Mouse (Mus musculus) neural tube, embryonic 14.5 days (tissue): ENCODE results near the gene Homer1. TPM values are rescaled to one million over a fixed set of nuclear protein-coding genes. Genes with fewer than 3 reads are reported as not detected.
A peak's percentile ranks its signal among the peaks of the same experiment; 100 is the strongest.

Source experiments
- ATAC-seq: fragments of 200-750 bp; cut with Nextera tagmentation; 2 replicates; pipeline ENCODE4 v1.8.0; 2017; ENCODE audit warnings: low read depth, mild to moderate bottlenecking, moderate TSS enrichment, moderate library complexity
- H3K27ac ChIP-seq: fragments of 300-500 bp; sonication (generic); 2 replicates; pipeline ENCODE4 v1.5.1; 2014; ENCODE audit warnings: low read depth, mild to moderate bottlenecking, control low read depth, low read length, moderate library complexity, mixed read lengths
- H3K27me3 ChIP-seq: fragments of 300-500 bp; sonication (generic); 2 replicates; pipeline ENCODE4 v1.6.1; 2014; ENCODE audit warnings: low read length; ENCODE audit not compliant: control insufficient read depth, insufficient read depth
- H3K36me3 ChIP-seq: fragments of 300-500 bp; sonication (generic); 2 replicates; pipeline ENCODE4 v1.6.1; 2014; ENCODE audit warnings: low read length, mixed read lengths; ENCODE audit not compliant: control insufficient read depth, insufficient read depth
- H3K4me1 ChIP-seq: fragments of 300-500 bp; sonication (generic); 2 replicates; pipeline ENCODE4 v1.6.1; 2014; ENCODE audit warnings: low read length; ENCODE audit not compliant: control insufficient read depth, insufficient read depth
- H3K4me2 ChIP-seq: fragments of 300-500 bp; sonication (generic); 2 replicates; pipeline ENCODE4 v1.6.1; 2014; ENCODE audit warnings: mild to moderate bottlenecking, low read depth, low read length, control low read depth
- H3K4me3 ChIP-seq: fragments of 300-500 bp; sonication (generic); 2 replicates; pipeline ENCODE4 v1.5.1; 2014; ENCODE audit warnings: low read depth, low read length, control low read depth, mixed read lengths
- H3K9ac ChIP-seq: fragments of 300-500 bp; sonication (generic); replicated peaks from 2 replicates; pipeline ENCODE4 v1.6.1; 2014; ENCODE audit warnings: low read depth, mild to moderate bottlenecking, control low read depth, low read length, mixed read lengths
- H3K9me3 ChIP-seq: fragments of 300-500 bp; sonication (generic); 2 replicates; pipeline ENCODE4 v1.6.1; 2016; ENCODE audit warnings: low read length; ENCODE audit not compliant: control insufficient read depth
- WGBS: fragments of 180-500 bp; shearing (Covaris S2); extraction: QIAGEN DNeasy Blood & Tissue Kit; methylation state at CpG from one replicate; pipeline ENCODE4 v1.1.7; 2014; 5-methylcytosine and 5-hydroxymethylcytosine counted together
- polyA plus RNA-seq: library from polyadenylated mRNA; unstranded; fragments of >200 nt; fragmentation: Nextera tagmentation; extraction: Ambion mirVana; gene quantifications from 2 replicates; pipeline ENCODE4 v1.2.1, GENCODE M21; 2014

Homer1 gene
- polyA plus RNA-seq, 1 experiment from 2014 or later, result 24.4 TPM

GRCm38 (mm10) chr13:93352030-93352429 lies 52.6 kb downstream of the Homer1 start:
- 91% methylated on average over 2 of the region's 2 CpGs for WGBS
- Histone ChIP-seq H3K4me3 (no peak overlapping the region), H3K27me3 (no peaks in the 10 kb centered on the region), H3K4me1 (no peaks in the 10 kb centered on the region), H3K9me3 (no peaks in the 10 kb centered on the region), H3K36me3 (no peaks in the 10 kb centered on the region), H3K27ac (no peak overlapping the region), H3K9ac (no peak overlapping the region), H3K4me2 (no peak overlapping the region)
- ATAC-seq, result no peak

- 42% methylated on average over 7 of the region's 7 CpGs for WGBS
- H3K4me2 ChIP-seq, result no peak overlapping the region
- 0 out of 2 replicates have a peak, but pooled peaks have one; percentile 41 for ATAC-seq
Measured at GRCm38 (mm10) chr13:93354420-93355278, 55.2 kb downstream of the Homer1 start.

GRCm38 (mm10) chr13:93355279-93355587 lies 55.8 kb downstream of the Homer1 start:
- no peak for ATAC-seq
- H3K4me1 ChIP-seq, result no peaks in the 10 kb centered on the region
- H3K9me3 ChIP-seq, result no peaks in the 10 kb centered on the region
- no peak overlapping the region for H3K4me3 ChIP-seq
- H3K27me3 ChIP-seq, result no peaks in the 10 kb centered on the region
- WGBS, result 77% methylated on average over 6 of the region's 6 CpGs
- no peaks in the 10 kb centered on the region for H3K36me3 ChIP-seq
- H3K27ac ChIP-seq, result no peak overlapping the region
- H3K9ac ChIP-seq, result no peak overlapping the region
- no peak overlapping the region for H3K4me2 ChIP-seq

More at GRCm38 (mm10) chr13:93354420-93355278, 55.2 kb downstream of the Homer1 start:
- Histone ChIP-seq H3K36me3 (no peaks in the 10 kb centered on the region), H3K9me3 (no peaks in the 10 kb centered on the region), H3K4me3 (no peak overlapping the region), H3K27me3 (no peaks in the 10 kb centered on the region), H3K9ac (no peak overlapping the region), H3K27ac (no peak overlapping the region), H3K4me1 (no peaks in the 10 kb centered on the region)

- Histone ChIP-seq H3K27me3 (no peaks in the 10 kb centered on the region), H3K36me3 (no peaks in the 10 kb centered on the region), H3K27ac (no peak overlapping the region), H3K9me3 (no peaks in the 10 kb centered on the region), H3K9ac (no peak overlapping the region), H3K4me2 (no peak overlapping the region), H3K4me1 (no peaks in the 10 kb centered on the region), H3K4me3 (no peak overlapping the region)
- ATAC-seq, result no peak
- 89% methylated on average over 1 of the region's 1 CpGs for WGBS
Measured at GRCm38 (mm10) chr13:93358522-93358921, 59.1 kb downstream of the Homer1 start.

GRCm38 (mm10) chr13:93367555-93367954 lies 68.1 kb downstream of the Homer1 start:
- no peak overlapping the region for H3K27ac ChIP-seq
- H3K4me1 ChIP-seq, result no peaks in the 10 kb centered on the region
- ATAC-seq, result no peak
- H3K4me2 ChIP-seq, result no peak overlapping the region
- no peak overlapping the region for H3K9ac ChIP-seq
- H3K36me3 ChIP-seq, result no peaks in the 10 kb centered on the region
- H3K4me3 ChIP-seq, result no peak overlapping the region
- no peaks in the 10 kb centered on the region for H3K9me3 ChIP-seq
- no peaks in the 10 kb centered on the region for H3K27me3 ChIP-seq
- 90% methylated on average over 5 of the region's 5 CpGs for WGBS

- Histone ChIP-seq H3K27ac (no peak overlapping the region), H3K4me1 (no peaks in the 10 kb centered on the region), H3K4me3 (no peak overlapping the region), H3K27me3 (no peaks in the 10 kb centered on the region), H3K9ac (no peak overlapping the region), H3K9me3 (no peaks in the 10 kb centered on the region), H3K36me3 (no peaks in the 10 kb centered on the region), H3K4me2 (no peak overlapping the region)
- 87% methylated on average over 7 of the region's 7 CpGs for WGBS
- no peak for ATAC-seq
Measured at GRCm38 (mm10) chr13:93368812-93369584, 69.6 kb downstream of the Homer1 start.

- H3K9ac ChIP-seq, result no peak overlapping the region
- H3K27ac ChIP-seq, result no peak overlapping the region
- no peaks in the 10 kb centered on the region for H3K9me3 ChIP-seq
- H3K4me2 ChIP-seq, result no peak overlapping the region
- H3K4me3 ChIP-seq, result no peak overlapping the region
- H3K36me3 ChIP-seq, result no peaks in the 10 kb centered on the region
- WGBS, result 92% methylated on average over 5 of the region's 5 CpGs
- no peaks in the 10 kb centered on the region for H3K27me3 ChIP-seq
- H3K4me1 ChIP-seq, result no peaks in the 10 kb centered on the region
- ATAC-seq, result no peak
Measured at GRCm38 (mm10) chr13:93374457-93374856, 75.0 kb downstream of the Homer1 start.

- Histone ChIP-seq H3K9me3 (no peaks in the 10 kb centered on the region), H3K4me2 (no peak overlapping the region), H3K27me3 (no peaks in the 10 kb centered on the region), H3K9ac (no peak overlapping the region), H3K4me3 (no peak overlapping the region), H3K4me1 (no peaks in the 10 kb centered on the region), H3K36me3 (no peaks in the 10 kb centered on the region), H3K27ac (no peak overlapping the region)
- WGBS, result 96% methylated on average over 1 of the region's 1 CpGs
- no peak for ATAC-seq
Measured at GRCm38 (mm10) chr13:93378493-93378892, 79.1 kb downstream of the Homer1 start.

GRCm38 (mm10) chr13:93380399-93381063 lies 81.1 kb downstream of the Homer1 start:
- no peak overlapping the region for H3K27ac ChIP-seq
- no peak overlapping the region for H3K9ac ChIP-seq
- no peak overlapping the region for H3K4me3 ChIP-seq
- H3K36me3 ChIP-seq, result no peaks in the 10 kb centered on the region
- H3K4me1 ChIP-seq, result no peaks in the 10 kb centered on the region
- H3K9me3 ChIP-seq, result no peaks in the 10 kb centered on the region
- 95% methylated on average over 8 of the region's 8 CpGs for whole genome bisulfite sequencing
- ATAC-seq, result no peak
- H3K4me2 ChIP-seq, result no peak overlapping the region
- no peaks in the 10 kb centered on the region for H3K27me3 ChIP-seq
